Mouse (Mus musculus) liver, postnatal 0 days (tissue): ENCODE results near the gene Atrip. TPM values are rescaled to one million over a fixed set of nuclear protein-coding genes. Genes with fewer than 3 reads are reported as not detected.

Experiments
- ATAC-seq: fragments of 200-750 bp; cut with Nextera tagmentation; 2 replicates; pipeline ENCODE4 v1.8.0; 2017; ENCODE audit warnings: mild to moderate bottlenecking, moderate library complexity
- DNase-seq: peaks from one replicate; pipeline ENCODE4 v3.0.0-alpha.2; 2016
- H3K27ac ChIP-seq: fragments of 300-500 bp; sonication (generic); 2 replicates; pipeline ENCODE4 v1.5.1; 2014; ENCODE audit warnings: antibody characterized with exemption, moderate library complexity, mild to moderate bottlenecking, low read depth
- H3K27me3 ChIP-seq: fragments of 300-500 bp; sonication (generic); 2 replicates; pipeline ENCODE4 v1.6.1; 2014; ENCODE audit warnings: low read length, control low read depth, mixed read lengths; ENCODE audit not compliant: insufficient read depth
- H3K36me3 ChIP-seq: fragments of 300-500 bp; sonication (generic); replicated peaks from 2 replicates; pipeline ENCODE4 v1.6.1; 2014; ENCODE audit warnings: mild to moderate bottlenecking, control low read depth, low read length, moderate library complexity, mixed read lengths; ENCODE audit not compliant: insufficient read depth
- H3K4me1 ChIP-seq: fragments of 300-500 bp; sonication (generic); 2 replicates; pipeline ENCODE4 v1.6.1; 2014; ENCODE audit warnings: antibody characterized with exemption, mild to moderate bottlenecking, control low read depth; ENCODE audit not compliant: insufficient read depth
- H3K4me2 ChIP-seq: fragments of 300-500 bp; sonication (generic); 2 replicates; pipeline ENCODE4 v1.6.1; 2014; ENCODE audit warnings: low read depth, mild to moderate bottlenecking, low read length, moderate library complexity, mixed read lengths
- H3K4me3 ChIP-seq: fragments of 300-500 bp; sonication (generic); 2 replicates; pipeline ENCODE4 v1.5.1; 2014; ENCODE audit warnings: low read depth, low read length
- H3K9ac ChIP-seq: fragments of 300-500 bp; sonication (generic); replicated peaks from 2 replicates; pipeline ENCODE4 v1.6.1; 2014; ENCODE audit warnings: mild to moderate bottlenecking, moderate library complexity
- H3K9me3 ChIP-seq: fragments of 300-500 bp; sonication (generic); 2 replicates; pipeline ENCODE4 v1.6.1; 2016; ENCODE audit warnings: mild to moderate bottlenecking, control low read depth, low read length, mixed read lengths
- CTCF ChIP-seq: sonication (generic); IDR thresholded peaks from 2 replicates; pipeline ENCODE4 v1.5.1; 2016; ENCODE audit warnings: antibody characterized with exemption, low read depth
- EP300 ChIP-seq: IDR thresholded peaks from 2 replicates; pipeline ENCODE4 v1.6.1; 2016; ENCODE audit warnings: antibody characterized with exemption, low read depth, mild to moderate bottlenecking
- WGBS: fragments of 180-500 bp; shearing (Covaris S2); extraction: QIAGEN DNeasy Blood & Tissue Kit; methylation state at CpG from one replicate; pipeline ENCODE4 v1.1.7; 2014; ENCODE audit not compliant: insufficient replicate concordance; 5-methylcytosine and 5-hydroxymethylcytosine counted together
- polyA plus RNA-seq: library from polyadenylated mRNA; unstranded; fragments of >200 nt; fragmentation: Nextera tagmentation; extraction: Ambion mirVana; gene quantifications from 2 replicates; pipeline ENCODE4 v1.2.1, GENCODE M21; 2015

The Atrip gene
- polyA plus RNA-seq, 1 experiment from 2014 or later, result 6.7 TPM

DNA sequence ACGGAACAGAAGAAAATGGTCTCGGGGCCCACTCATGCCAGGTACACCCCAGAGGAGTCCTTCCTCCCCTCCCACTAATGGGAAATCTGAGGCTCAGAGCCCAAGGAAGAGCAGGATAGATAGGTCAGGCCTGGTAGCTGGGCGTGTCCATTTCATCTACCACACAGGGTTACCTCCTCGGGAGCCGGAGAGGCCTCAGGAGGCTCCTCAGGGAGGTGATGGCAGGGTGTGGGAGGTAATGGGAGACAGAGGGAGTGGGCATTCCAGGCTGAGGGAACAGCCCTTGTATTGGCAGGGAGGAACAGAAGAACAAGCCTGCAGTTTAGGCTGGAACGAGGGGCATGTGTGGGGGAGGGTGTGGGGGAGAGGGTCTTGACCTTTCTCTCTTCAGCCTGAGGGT lies 22.9 kb upstream of the Atrip start:
- 53% methylated on average over 6 of the region's 6 CpGs for WGBS
- H3K27ac ChIP-seq, result peak overlapping the region; percentile 91
- peak overlapping the region; percentile 81 for H3K4me2 ChIP-seq
- no peak for TF ChIP-seq EP300
- 0 out of 2 replicates have a peak, but pooled peaks cover 3% of the 10 kb centered on the region for H3K36me3 ChIP-seq
- ATAC-seq, result no peak
- H3K4me1 ChIP-seq, result peaks cover 25% of the 10 kb centered on the region
- peaks cover 31% of the 10 kb centered on the region for H3K27me3 ChIP-seq
- no peaks in the 10 kb centered on the region for H3K9me3 ChIP-seq
- no peak for DNase-seq
- H3K9ac ChIP-seq, result peak overlapping the region; percentile 74
- peak overlapping the region; percentile 62 for H3K4me3 ChIP-seq

DNA sequence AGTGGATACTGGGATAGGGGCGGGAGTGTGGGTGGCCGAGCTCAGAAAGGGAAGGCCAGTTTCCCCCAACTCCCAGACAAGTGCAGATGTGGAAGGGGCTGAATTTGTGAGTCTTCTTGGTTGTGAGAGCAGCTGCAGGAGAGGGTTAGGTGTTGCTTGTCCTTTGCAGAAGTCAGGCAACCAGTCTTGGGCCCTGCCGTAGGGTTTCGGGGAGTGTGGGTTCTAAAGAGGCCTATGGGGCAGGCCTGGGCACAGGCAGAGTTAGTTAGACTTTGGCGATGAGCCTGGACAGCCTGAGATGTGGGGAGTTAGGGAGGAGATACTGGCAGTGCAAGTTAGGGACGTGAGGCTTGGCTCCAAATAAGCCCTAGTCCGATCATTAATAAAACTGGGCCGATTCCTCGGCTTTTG lies 22.3 kb upstream of the Atrip start:
- peak overlapping the region; percentile 62 for H3K4me3 ChIP-seq
- peak overlapping the region; percentile 91 for H3K27ac ChIP-seq
- peaks cover 25% of the 10 kb centered on the region for H3K4me1 ChIP-seq
- no peaks in the 10 kb centered on the region for H3K9me3 ChIP-seq
- TF ChIP-seq EP300 (no peak), CTCF (no peak)
- H3K27me3 ChIP-seq, result peaks cover 31% of the 10 kb centered on the region
- peak overlapping the region; percentile 74 for H3K9ac ChIP-seq
- no peak for ATAC-seq
- no peak for DNase-seq
- peaks cover 7% of the 10 kb centered on the region; the same call in 1 of the 2 replicates for H3K36me3 ChIP-seq
- H3K4me2 ChIP-seq, result peak overlapping the region; percentile 81
- WGBS, result 66% methylated on average over 9 of the region's 9 CpGs

DNA sequence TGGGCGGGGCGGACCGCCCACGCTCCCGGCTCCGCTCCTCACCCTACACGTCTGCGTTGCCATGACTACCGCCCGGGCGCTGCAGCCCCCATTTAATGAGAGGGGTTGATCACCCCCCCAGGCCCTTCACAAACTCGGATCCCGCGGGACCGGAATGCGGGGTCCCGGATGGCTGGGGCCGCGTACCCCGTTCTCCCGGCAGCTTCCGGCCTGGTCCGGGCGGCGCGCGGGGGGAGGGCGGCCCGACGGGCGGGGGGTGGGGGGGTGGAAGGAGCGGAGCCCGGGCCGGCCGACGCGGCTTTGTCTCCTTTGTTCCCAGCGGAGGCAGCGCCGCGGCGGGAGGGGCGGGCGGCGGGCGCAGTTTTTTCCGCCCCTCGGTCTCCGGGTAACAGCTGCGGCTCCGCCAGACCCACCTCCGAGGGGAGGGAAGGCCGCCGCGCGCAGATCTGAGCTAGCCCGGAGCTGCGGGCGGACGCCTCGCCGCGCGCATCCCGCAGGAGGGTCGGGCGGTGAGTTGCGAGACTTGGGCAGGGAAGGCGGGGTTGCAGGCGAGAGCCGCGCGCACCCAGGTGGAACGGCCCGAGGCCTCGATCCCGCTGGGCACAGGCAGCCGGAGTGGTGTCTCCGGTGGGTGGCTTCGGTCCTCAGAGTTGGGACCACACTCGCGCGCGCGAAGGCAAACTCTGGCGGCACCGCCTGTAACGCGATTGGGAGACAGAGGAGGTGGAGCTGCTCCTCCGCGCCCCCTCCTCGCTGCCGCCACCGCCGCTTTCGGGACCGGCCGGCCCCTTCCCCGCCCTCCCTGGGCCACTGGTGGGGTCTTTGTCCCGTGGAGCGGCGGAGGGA lies 21.4 kb upstream of the Atrip start, which contains the start of gene Plxnb1:
Plxnb1 (plus strand) TSS at position 253 of the 846 bp plus-strand sequence.
- under 1% methylated on average over 85 of the region's 102 CpGs for WGBS
- Histone ChIP-seq H3K4me1 (peaks cover 25% of the 10 kb centered on the region), H3K4me3 (peak within 1 kb of the TSS; percentile 62), H3K27ac (peak within 1 kb of the TSS; percentile 91), H3K9ac (peak within 1 kb of the TSS; percentile 74), H3K9me3 (no peaks in the 10 kb centered on the region), H3K4me2 (peak within 1 kb of the TSS; percentile 81), H3K36me3 (peaks cover 7% of the 10 kb centered on the region; the same call in 1 of the 2 replicates), H3K27me3 (peaks cover 31% of the 10 kb centered on the region)
- peak; percentile 53 for ATAC-seq
- TF ChIP-seq CTCF, result no peak
- peak; percentile 70 for DNase-seq

DNA sequence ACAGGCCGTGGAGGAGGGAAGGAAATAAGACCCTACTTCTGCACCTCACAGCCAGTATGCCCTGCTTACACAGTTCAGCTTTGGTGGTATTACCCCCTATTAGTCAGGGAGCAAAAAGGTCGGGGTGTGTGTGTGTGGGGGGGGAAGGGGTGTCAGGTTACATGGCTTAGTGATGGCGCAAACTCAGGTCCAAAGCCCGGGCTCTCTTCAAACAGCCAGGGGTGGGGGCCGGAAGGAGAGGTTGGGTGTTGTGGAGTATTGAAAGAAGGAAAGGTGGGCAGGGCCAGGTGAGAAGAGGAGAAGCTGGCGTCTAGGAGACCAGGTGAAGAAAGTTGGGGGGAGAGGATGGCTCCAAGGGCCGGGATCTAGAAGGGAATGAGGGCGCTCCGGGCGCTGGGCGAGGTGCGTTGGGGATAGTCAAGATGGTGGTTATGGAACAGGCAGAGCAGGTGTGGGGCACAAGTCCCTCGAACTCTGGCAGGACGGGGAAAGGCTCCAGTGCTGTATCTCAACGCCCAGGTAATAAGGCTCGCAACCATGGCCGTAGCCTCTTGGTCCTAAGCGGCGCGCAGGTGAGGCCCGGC lies 20.7 kb upstream of the Atrip start:
- WGBS, result 7% methylated on average over 17 of the region's 21 CpGs
- ATAC-seq (peak; percentile 79), DNase-seq (peak; percentile 79)
- no peak for TF ChIP-seq CTCF
- TF ChIP-seq EP300, result peak; percentile 37; the same call in 1 of the 2 replicates
- H3K9me3 ChIP-seq, result no peaks in the 10 kb centered on the region
- H3K9ac ChIP-seq, result peak overlapping the region; percentile 74
- peak overlapping the region; percentile 81 for H3K4me2 ChIP-seq
- H3K4me1 ChIP-seq, result peaks cover 28% of the 10 kb centered on the region
- peak overlapping the region; percentile 62 for H3K4me3 ChIP-seq
- H3K36me3 ChIP-seq, result peaks cover 8% of the 10 kb centered on the region; the same call in 1 of the 2 replicates
- H3K27me3 ChIP-seq, result peaks cover 31% of the 10 kb centered on the region
- peak overlapping the region; percentile 91 for H3K27ac ChIP-seq

DNA sequence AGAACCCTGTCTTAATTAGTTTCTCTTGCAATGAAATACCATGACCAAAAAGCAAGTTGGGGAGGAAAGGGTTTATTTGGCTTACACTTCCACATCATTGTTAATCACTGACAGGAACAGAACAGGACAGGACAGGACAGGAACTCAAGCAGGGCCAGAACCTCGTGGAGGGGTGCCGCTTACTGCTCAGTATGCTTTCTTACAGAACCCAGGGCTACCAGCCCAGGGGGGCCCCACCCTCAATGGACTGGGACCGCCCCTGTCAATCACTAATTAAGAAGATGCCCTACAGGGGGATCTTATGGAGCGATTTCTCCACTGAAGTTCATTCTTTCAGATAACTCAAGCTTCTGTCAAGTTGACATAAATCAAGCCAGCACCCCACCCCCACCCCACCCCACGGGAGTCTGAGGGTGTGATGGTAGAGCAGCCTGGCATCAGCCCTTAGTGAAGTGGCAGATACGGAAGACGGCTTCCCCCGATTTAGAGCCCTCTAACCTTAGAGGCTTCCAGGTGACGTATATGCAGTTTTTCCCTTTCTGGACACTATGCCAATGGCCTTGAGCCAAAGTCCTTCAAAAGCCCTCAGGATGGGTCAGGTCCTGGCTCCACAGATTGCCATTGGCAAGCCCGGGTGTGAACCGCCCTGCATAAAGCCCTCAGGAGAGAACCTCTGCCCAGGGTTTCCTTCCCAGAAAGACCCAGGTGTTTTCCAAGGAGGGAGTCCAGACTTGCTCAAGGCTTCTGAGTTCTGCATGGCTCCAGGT lies 20.0 kb upstream of the Atrip start:
- Histone ChIP-seq H3K9ac (peak overlapping the region; percentile 48), H3K27me3 (peaks cover 31% of the 10 kb centered on the region), H3K4me3 (peak overlapping the region; percentile 62), H3K9me3 (no peaks in the 10 kb centered on the region), H3K4me2 (peak overlapping the region; percentile 81), H3K36me3 (peaks cover 8% of the 10 kb centered on the region; the same call in 1 of the 2 replicates), H3K27ac (peak overlapping the region; percentile 91), H3K4me1 (peaks cover 27% of the 10 kb centered on the region)
- WGBS, result 37% methylated on average over 11 of the region's 11 CpGs
- no peak for TF ChIP-seq CTCF
- TF ChIP-seq EP300, result no peak
- ATAC-seq (peak; percentile 11), DNase-seq (no peak)
